Mouse (Mus musculus): Measurements from ENCODE around the gene Tmem200b.

DNA sequence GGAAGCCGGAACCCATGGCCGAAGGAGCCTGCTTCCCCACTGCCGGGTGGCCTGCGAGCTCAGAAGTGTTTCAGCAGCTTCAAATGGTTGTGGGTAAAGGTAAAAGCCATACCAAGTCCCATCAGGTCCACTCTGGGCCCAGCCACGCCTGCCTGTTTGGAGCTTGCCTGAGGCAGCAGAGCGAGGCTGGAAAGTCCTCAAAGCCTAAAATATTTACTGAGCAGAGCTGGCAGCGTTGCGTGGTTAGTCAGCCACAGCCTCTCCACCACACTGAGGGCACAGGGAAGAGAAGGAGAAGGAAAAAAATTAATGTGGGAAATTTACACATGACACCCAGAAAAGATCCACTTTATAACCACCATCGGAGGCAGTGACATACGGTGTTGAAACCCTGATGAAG lies 8.0 kb upstream of the Tmem200b start:
- TF ChIP-seq EP300 (IDR thresholded peaks at IDR 0.05) (no peak), CTCF (IDR thresholded peaks at IDR 0.05) (no peak)

Measured in lung, postnatal 0 days (tissue).